Mouse (Mus musculus) adrenal gland, postnatal 10 days (tissue): Measurements from ENCODE around the gene Tbc1d32. TPM values are rescaled to one million over a fixed set of nuclear protein-coding genes. Genes with fewer than 3 reads are reported as not detected.

Source experiments
- DNase-seq: peaks from one replicate; pipeline ENCODE4 v3.0.0; 2021; ENCODE audit warnings: mixed read lengths
- total RNA-seq, 2 experiments: library from RNA; stranded (reverse); gene quantifications; 2 replicates each; pipeline ENCODE4 v1.2.3; 2021

Tbc1d32 gene
- total RNA-seq, 2 experiments from 2014 or later, result 5.4 to 8.9 TPM

DNA sequence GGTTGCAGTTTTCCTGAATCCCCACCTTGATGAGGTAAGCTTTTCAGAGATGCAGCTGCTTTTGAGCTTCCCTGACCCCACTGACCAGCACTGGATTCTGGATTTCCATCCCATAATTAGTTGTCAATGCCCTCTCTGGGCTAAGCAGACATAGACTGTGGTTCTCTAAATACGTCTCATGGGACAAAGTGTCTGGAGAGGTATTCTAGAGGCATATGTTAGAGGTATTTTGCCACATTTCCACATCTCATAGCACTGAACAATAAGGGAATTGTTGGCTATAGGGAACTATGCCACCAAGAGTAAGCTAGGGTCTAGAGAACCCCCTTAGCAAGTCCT lies 121.5 kb downstream of the Tbc1d32 start:
- DNase-seq, result no peak

DNA sequence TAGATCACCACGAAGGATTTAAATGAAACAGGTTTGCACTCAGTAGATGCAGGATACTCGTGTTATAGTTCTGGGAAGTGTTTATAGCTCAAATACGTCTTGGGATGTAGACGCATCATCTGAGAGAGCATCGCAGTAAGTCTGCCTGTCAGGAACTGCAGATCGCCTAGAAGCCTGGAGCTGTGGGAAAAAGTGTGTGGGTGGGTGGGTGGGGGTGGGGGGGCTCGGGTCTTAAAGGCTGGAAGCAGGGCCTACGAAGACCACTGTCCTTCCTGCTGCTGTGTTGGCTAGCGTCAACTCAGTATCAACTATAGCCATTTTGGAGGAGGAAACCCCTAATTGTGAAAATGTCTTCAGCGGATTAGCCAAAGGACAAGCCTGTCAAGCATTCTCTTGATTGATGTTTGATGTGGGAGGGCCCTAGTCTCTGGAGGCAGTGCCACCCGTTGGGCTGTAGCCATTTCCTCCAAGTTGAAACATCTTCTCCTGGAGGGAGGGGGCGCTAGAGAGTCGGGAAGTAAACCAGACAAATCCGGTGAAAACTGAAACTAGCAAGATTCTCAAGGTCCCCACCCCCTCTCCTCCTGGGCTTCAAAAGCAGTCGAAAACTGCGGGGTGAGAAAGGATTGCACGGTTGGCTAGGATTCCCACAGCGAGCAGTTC lies 122.0 kb downstream of the Tbc1d32 start, which contains the start of gene Msl3l2:
Gene Msl3l2 (plus strand): TSS at position 585 of the 663 bp plus-strand sequence.
- peak; percentile 95 for DNase-seq

DNA sequence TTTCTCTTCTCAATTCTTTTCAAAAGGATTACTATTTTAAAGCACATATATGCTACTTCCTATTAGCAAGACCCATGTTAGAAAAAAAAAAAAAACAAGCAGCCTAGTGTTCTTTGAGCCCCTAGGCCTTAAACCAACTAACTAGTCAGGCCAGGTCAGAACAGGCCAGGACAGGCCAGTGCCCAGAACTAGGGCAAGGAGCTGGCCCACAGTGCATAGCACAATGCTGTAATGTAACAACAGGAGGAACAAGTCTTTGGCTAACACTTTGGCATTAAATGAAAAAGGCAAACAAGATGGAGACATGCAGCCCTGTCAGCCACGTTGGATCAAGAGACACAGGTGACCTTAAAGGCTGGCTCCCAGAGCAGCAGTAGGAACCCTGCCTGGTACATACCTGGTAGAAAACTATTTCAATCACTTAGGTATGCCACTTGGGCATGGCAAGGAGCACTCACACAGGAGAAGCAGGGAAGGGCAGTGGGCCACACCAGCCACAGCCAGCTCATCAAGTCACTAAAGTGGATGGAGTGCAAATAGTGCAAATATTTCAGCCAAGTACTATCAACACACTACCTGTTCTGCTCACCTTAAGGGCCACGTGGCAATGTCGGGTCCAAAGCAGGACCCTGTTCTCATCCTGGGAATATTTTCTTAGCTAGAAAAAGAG lies 128.7 kb downstream of the Tbc1d32 start:
- no peak for DNase-seq

DNA sequence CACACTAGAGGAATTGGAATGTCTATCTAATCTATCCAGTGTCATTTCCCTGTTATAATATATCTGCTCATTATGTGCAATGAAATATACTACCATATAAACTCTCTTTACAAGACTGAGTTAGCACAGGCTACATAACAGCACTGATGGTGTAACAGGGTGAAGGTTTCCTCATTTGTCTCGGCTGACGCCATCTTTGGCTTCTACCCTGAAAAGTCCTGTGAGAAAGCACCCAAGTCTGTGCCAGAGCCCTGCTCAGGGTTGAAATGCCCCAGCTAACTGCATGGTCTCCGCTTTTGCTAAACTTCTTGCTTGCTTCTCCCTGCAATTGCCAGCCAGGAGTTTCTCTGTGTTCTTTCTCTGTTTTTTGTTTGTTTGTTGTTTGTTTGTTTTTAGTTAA lies 129.4 kb downstream of the Tbc1d32 start:
- peak; percentile 13 for DNase-seq

DNA sequence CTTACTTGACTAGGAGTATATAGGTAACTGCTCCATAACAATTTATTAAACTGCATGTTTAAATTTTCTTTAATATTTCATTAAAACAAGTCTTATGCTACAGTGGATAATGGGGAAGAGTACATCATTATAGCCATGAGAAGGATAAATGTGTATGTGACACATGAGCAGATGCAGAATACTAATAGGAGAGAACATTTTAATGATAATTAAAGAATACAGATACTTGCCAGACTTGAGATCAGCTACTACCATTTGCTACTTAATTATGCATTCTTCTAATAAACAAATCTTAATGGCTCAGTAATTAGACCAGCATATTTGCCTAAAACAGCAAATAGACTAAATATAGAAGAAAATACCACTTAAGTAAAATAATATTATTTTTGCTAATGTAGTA lies 131.7 kb downstream of the Tbc1d32 start:
- DNase-seq, result no peak

DNA sequence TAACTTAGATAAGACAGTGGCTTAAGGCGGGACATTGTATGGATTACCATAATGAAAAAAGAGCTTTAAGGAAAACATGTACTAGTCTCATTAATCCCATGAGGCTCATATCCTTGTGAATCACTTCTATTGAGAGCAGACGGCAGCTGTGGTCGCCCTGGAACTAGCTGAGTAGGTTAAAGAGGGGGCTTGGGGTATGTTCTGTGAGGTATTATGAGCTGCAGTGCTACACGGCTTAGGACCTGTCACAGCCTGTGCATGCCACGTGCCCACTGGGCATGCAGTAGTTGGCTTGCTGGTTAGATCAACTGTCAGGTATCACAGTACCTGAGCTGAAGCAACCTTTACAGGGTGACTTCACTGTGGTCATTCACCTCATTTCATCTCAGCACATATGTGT lies 133.9 kb downstream of the Tbc1d32 start:
- no peak for DNase-seq

DNA sequence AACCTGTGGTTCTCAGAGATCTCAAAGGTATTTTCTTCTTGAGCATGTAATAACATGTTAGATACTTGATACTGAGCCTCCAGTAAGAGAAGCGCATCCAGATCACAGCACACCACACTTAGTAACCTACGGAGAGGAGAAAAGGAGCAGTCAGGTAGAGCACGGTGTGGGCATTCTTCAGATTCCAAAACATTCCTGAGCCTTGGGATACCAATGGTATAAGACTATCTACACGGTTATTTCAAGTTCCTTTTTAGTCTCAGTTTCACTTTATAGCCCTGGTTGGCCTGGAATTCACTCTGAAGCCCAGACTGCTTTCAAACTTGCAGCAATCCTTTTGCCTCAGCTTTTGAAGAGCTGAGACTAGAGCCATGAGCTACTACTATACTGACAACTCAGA lies 138.8 kb downstream of the Tbc1d32 start:
- DNase-seq, result no peak

DNA sequence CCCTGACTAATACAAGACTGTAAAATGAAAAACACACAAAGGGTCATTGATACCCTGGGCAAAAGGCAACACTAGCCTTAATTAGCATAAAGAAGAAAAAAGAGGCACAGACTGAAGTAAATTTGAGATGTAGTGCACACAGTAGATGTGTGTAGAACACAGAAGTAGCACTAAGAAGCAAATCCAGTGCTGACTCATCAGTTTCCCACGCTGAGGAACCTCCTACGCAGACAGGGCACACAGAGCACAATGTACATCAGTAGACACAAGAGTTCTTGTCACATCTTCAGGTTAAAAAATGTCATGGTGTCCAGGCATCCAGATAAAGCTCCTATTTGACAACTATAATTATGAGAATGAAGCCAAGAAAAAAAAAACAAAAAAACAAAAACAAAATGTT lies 165.7 kb downstream of the Tbc1d32 start:
- DNase-seq, result no peak

DNA sequence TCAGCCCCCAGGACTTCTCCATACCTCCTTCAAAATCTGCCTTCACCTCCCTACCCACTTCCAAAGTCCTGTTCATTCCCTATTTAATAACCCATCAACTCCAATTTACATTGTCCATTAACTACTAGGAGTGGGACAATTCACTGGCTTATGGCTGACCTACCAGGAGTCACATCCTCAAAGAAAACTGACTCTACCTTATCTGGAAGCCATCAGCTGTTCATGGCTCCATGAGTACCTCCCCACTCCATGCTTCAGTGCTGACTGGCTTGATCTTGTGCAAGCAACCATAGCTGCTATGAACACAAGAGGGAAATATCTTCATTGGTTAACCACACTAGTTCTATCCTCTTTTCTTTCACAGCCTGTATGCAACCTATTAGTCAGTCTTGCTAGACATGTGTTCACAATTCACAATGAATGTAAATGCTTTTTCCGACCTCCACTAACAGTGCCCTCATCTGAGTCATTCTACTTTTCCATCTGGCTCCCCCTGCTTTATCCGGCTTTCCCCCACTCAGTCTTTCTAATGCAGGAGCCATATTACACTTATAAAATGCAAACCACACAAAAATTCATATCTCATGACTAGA lies 167.2 kb downstream of the Tbc1d32 start:
- DNase-seq, result no peak

DNA sequence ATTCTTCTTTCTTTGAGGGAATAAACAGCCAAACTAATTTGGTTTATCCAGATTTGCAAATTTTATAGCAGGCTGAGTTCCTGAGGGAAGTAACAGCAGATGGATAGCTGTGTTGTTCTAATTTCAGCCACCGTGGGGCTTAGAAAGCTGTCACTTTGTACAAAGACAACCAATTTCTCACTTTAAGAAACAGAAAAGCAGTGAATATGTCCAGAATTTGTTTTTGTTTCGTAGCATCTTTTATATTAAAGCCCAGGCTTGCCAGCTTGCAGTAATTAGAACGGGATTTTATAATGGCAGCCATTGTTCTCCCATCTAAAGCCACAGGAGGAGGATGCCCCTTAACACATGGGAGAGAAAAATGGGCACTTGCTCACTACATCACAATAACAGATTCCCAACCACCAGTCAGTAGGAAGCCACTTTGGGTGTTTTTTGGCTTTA lies 169.5 kb downstream of the Tbc1d32 start:
- DNase-seq, result no peak

DNA sequence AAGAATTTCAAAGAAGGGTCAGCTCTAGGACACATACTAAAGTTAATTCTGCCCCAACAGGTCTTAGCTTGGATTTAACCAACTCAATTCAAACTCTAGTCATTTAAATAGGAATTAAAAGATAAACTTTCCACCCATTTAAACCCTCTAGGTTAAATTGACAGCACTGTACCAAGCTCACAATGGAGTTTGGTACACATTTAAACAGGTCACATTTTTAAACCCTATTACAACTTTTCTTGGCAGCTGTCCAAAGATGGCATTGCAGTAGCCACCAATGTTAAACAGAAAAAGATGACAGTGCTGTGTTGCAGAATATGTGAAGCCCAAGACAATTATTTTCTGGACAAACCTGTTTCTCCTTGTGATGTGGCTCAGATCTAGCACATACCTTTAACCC lies 203.1 kb downstream of the Tbc1d32 start:
- no peak for DNase-seq

DNA sequence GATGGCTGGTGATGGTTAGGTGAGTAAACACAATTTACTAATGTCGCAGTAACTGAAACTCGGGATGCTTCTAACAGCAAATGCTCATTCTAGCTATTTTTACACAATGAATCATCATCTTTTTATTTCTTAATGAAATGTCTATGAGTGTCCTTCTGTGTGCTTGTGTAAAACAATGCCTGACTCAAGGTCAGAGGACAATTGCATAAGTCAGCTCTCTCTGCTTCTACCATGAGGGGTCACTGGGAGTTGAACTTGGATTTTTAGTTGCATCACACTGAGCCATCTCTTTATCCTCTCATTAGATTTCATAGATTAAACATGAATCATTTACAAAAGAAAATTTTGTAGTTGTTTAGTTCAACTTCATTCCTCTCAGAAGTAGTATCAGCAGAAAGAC lies 203.9 kb downstream of the Tbc1d32 start:
- DNase-seq, result peak; percentile 12

DNA sequence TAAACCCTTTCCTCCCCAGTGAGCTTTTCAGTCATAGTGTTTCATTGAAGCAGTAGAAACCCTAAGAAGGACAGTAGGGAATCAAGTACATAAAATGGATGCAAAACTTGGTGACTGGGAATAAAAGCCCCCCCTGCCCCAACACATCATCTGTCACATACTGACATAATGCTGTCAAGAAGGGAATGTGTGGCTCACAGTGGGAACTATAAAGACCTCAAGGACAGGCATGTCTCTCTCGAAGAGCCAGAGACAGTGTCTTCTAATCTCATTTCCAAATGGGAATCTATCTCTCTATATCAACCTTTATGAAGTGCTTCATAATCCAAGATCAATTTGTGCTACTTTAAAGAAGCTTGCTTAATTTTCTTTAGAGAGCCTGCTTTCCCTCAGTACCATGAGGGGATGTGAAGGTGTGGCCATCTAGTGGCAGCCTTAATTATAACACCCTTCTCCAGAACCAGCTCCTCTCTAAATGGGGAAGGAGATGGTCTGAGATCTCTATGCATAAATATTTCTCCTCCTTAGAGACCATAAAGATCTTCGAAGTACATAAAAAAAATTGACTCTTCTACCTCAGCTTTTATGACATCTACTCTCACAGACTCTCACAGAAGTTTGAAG lies 248.5 kb downstream of the Tbc1d32 start:
- peak; percentile 64 for DNase-seq

DNA sequence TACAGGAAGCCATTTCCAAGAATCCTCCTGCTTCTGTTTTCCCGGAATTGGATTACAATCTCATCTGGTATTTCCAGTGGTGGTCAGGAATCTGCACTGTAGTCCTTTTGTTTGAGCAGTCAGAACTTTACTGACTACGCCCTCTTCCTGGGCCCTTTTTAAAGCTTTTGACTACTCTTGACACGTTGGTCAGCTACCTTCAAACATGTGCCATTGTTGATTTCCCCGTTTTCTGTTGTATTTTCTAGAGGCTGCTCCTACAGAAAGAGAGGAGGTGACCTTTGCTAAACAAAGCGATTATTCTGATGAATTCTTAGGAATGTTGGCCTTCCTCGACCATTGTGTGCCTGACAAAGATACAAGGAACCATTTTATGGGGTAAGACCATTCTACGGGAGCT lies 250.5 kb downstream of the Tbc1d32 start:
- no peak for DNase-seq

Other genes starting within 250 kb of the Tbc1d32 start
- 1 to 10 TPM; 6.1 to 7.8 TPM for gene Msl3l2, start 121.8 kb downstream of the Tbc1d32 start, total RNA-seq
- 100 to 1,000 TPM; 127 to 156 TPM for gene Gja1, start 148.6 kb upstream of the Tbc1d32 start, total RNA-seq